ENCODE assay signal across 8 mouse cellular contexts in the genomic region with DNA sequence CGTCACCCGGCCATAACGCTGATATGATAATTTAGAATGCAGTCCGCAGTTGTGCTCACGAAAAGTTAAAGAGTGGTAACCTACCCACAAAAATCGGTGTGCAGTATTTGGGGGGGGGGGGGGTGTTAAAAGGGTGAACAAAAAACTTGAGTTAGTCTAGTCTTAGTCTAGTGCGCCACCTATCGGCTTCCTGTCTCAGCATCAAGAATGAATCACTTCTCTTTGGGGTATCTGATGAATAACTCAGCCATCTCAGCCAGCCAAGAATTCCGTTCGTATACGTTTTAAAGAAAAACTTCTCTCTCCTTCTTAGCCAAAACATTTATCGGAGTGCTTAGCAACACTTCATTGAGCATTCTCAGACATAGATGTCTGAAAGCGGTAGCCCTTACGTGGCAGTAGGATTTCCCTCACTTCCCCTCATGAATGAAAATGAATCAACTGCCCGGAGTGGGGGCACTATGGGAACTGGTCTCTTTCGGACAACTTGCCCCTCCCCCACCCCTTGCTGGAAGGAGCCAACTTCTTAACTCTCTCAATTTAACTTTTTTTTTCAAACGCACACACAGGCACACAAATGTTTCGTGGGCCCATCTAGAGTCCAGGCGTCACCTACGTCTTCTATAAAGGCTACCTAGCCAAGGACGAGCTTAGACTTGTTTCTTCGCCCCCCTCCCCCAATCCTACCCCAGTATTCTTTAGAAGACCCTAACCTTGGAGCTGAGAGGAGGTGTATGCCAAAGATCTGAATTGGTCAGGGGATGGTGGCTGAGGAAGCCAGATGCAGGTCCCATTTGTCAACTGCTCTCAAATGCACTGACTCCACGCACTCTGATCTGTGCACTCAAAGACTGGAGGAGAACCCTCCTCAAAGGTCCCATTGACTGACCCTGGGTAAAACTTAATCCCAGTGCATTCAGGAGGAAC. TPM values are rescaled to one million over a fixed set of nuclear protein-coding genes. Genes with fewer than 3 reads are reported as not detected.
DNase-seq lines count a peak whose midpoint lies in the region; ATAC-seq lines count a peak whose summit lies in the region.

No protein-coding gene starts in this region.

- H3K4me3 ChIP-seq in midbrain, embryonic 10.5 days = peak overlapping the region; percentile 67
- peak overlapping the region; percentile 55 for H3K4me3 ChIP-seq in stomach, embryonic 16.5 days (replicated peaks; ENCODE audit: low read length)

- intact Hi-C loops in left cerebral cortex, postnatal 25 days (cut with DNase I) = loop anchor here (2.0 kb wide), 1 partner anchor 606 kb away; no protein-coding TSS in a partner anchor

- H3K4me2 ChIP-seq in stomach, embryonic 16.5 days (ENCODE audit: low read depth, low read length) = peak overlapping the region; percentile 72

- peak; percentile 30; the same call in 1 of the 2 replicates for ATAC-seq in common myeloid progenitor, adult 5-6 weeks (replicated peaks; ENCODE audit: low read depth, poor library complexity, severe bottlenecking)
- ATAC-seq in stomach, embryonic 16.5 days (ENCODE audit: insufficient read depth, low FRiP score) = no peak

- no peaks in the 10 kb centered on the region for H3K36me3 ChIP-seq in midbrain, embryonic 10.5 days
- no peaks in the 10 kb centered on the region for H3K36me3 ChIP-seq in stomach, embryonic 16.5 days (ENCODE audit: control insufficient read depth, insufficient read depth, low read length)

- H3K27ac ChIP-seq in midbrain, embryonic 10.5 days (replicated peaks) = no peak overlapping the region
- H3K27ac ChIP-seq in stomach, embryonic 16.5 days (ENCODE audit: low read length) = peak overlapping the region; percentile 72

- H3K4me1 ChIP-seq in midbrain, embryonic 10.5 days = peaks cover 54% of the 10 kb centered on the region
- H3K4me1 ChIP-seq in stomach, embryonic 16.5 days (ENCODE audit: control insufficient read depth, insufficient read depth, low read length) = peaks cover 20% of the 10 kb centered on the region

- peak; percentile 63 for DNase-seq in kidney, adult 18-20 months
- no peak for DNase-seq in kidney, adult 11 months
- DNase-seq in gastrocnemius, postnatal 10 days = peak; percentile 80
- DNase-seq in induced T-regulatory cell, adult 2 months (ENCODE audit: low read depth) = peak; percentile 58
- peak; percentile 78 to 84 for DNase-seq in left cerebral cortex, postnatal 25 days (ENCODE audit: low spot score in 2 of 2)
- peak; percentile 61 for DNase-seq in midbrain, embryonic 10.5 days (ENCODE audit: low spot score)

- peak overlapping the region; percentile 70 for H3K9ac ChIP-seq in stomach, embryonic 16.5 days (ENCODE audit: low read length)

- WGBS in midbrain, embryonic 10.5 days = 10% methylated on average over 23 of the region's 23 CpGs
- 7% methylated on average over 23 of the region's 23 CpGs for WGBS in stomach, embryonic 16.5 days

- peaks cover 5% of the 10 kb centered on the region; the same call in 1 of the 2 replicates for H3K9me3 ChIP-seq in midbrain, embryonic 10.5 days (replicated peaks)
- no peaks in the 10 kb centered on the region for H3K9me3 ChIP-seq in stomach, embryonic 16.5 days (replicated peaks; ENCODE audit: control insufficient read depth, low read length)

- peaks cover 63% of the 10 kb centered on the region for H3K27me3 ChIP-seq in midbrain, embryonic 10.5 days (ENCODE audit: low read depth, poor library complexity, severe bottlenecking)
- H3K27me3 ChIP-seq in stomach, embryonic 16.5 days (ENCODE audit: control insufficient read depth, insufficient read depth, low read length) = no peaks in the 10 kb centered on the region

RNA-seq across cellular contexts. Expression of gene Col12a1, which starts 1.5 kb away (rescaled TPM):
- total RNA-seq in common myeloid progenitor, adult 5-6 weeks (2017) = not detected in 2 replicates
- 100 to 1,000 TPM in 1 of 2 experiments, 10 to 100 TPM in 1; 95.2 to 143 TPM for total RNA-seq in gastrocnemius, postnatal 10 days (2021)
- 1 to 10 TPM; 6.5 to 7.7 TPM for total RNA-seq in left cerebral cortex, postnatal 25 days (2021)
- polyA plus RNA-seq in midbrain, embryonic 10.5 days (2016; fragmentation: Nextera tagmentation; extraction: Ambion mirVana) = 3.8 and 7.5 TPM in 2 replicates
- 39.6 and 42.8 TPM in 2 replicates for polyA plus RNA-seq in stomach, embryonic 16.5 days (2015; fragmentation: Nextera tagmentation; extraction: Ambion mirVana)

RNA-seq across cellular contexts. Expression of gene Cox7a2, which starts 42.5 kb away (rescaled TPM):
- total RNA-seq in common myeloid progenitor, adult 5-6 weeks (2017) = 99.8 and 129 TPM in 2 replicates
- 100 to 1,000 TPM; 471 to 585 TPM for total RNA-seq in gastrocnemius, postnatal 10 days (2021)
- total RNA-seq in left cerebral cortex, postnatal 25 days (2021) = 100 to 1,000 TPM; 397 to 417 TPM
- 615 and 670 TPM in 2 replicates for polyA plus RNA-seq in midbrain, embryonic 10.5 days (2016; fragmentation: Nextera tagmentation; extraction: Ambion mirVana)
- polyA plus RNA-seq in stomach, embryonic 16.5 days (2015; fragmentation: Nextera tagmentation; extraction: Ambion mirVana) = 647 and 702 TPM in 2 replicates

Comparison
In these comparisons a context has a peak if more than half of its experiments do, and no peak if none do; other contexts are left out.
1. RNA of gene Col12a1, which starts 1.5 kb away (total RNA-seq): 95.2 to 143 TPM in gastrocnemius, postnatal 10 days; 6.5 to 7.7 TPM in left cerebral cortex, postnatal 25 days and not detected in common myeloid progenitor, adult 5-6 weeks; every median in the first group is over 10 times any median in the second.